Mouse (Mus musculus) embryonic facial prominence, embryonic 13.5 days (tissue): ENCODE data around the gene Klf4. TPM values are rescaled to one million over a fixed set of nuclear protein-coding genes. Genes with fewer than 3 reads are reported as not detected.
A peak's percentile ranks its signal among the peaks of the same experiment; 100 is the strongest.

ENCODE experiments used
- ATAC-seq: fragments of 200-750 bp; cut with Nextera tagmentation; 2 replicates; pipeline ENCODE4 v1.8.0; 2017; ENCODE audit warnings: low read depth; ENCODE audit not compliant: insufficient number of reproducible peaks, insufficient read depth, low FRiP score, low TSS enrichment
- H3K27ac ChIP-seq: fragments of 300-500 bp; sonication (generic); 2 replicates; pipeline ENCODE4 v1.5.1; 2015; ENCODE audit warnings: moderate library complexity, mild to moderate bottlenecking, inconsistent platforms
- H3K27me3 ChIP-seq: fragments of 300-500 bp; sonication (generic); 2 replicates; pipeline ENCODE4 v1.6.1; 2015; ENCODE audit warnings: mild to moderate bottlenecking, inconsistent platforms
- H3K36me3 ChIP-seq: fragments of 300-500 bp; sonication (generic); 2 replicates; pipeline ENCODE4 v1.6.1; 2015; ENCODE audit warnings: mild to moderate bottlenecking, inconsistent platforms
- H3K4me1 ChIP-seq: fragments of 300-500 bp; sonication (generic); 2 replicates; pipeline ENCODE4 v1.6.1; 2015; ENCODE audit warnings: inconsistent platforms
- H3K4me2 ChIP-seq: fragments of 300-500 bp; sonication (generic); 2 replicates; pipeline ENCODE4 v1.6.1; 2015; ENCODE audit warnings: moderate library complexity, mild to moderate bottlenecking, inconsistent platforms
- H3K4me3 ChIP-seq: fragments of 300-500 bp; sonication (generic); 2 replicates; pipeline ENCODE4 v1.5.1; 2015; ENCODE audit warnings: mild to moderate bottlenecking, inconsistent platforms
- H3K9ac ChIP-seq: fragments of 300-500 bp; sonication (generic); 2 replicates; pipeline ENCODE4 v1.6.1; 2015; ENCODE audit warnings: mild to moderate bottlenecking, inconsistent platforms
- H3K9me3 ChIP-seq: fragments of 300-500 bp; sonication (generic); 2 replicates; pipeline ENCODE4 v1.6.1; 2016; ENCODE audit warnings: inconsistent platforms
- WGBS: fragments of 180-500 bp; shearing (Covaris S2); methylation state at CpG from one replicate; pipeline ENCODE4 v1.1.7; 2015; ENCODE audit warnings: mixed read lengths; 5-methylcytosine and 5-hydroxymethylcytosine counted together
- polyA plus RNA-seq: library from polyadenylated mRNA; unstranded; fragments of >200 nt; fragmentation: Nextera tagmentation; extraction: Ambion mirVana; gene quantifications from 2 replicates; pipeline ENCODE4 v1.2.1, GENCODE M21; 2015

Gene Klf4
- polyA plus RNA-seq, 1 experiment from 2014 or later, result 22.6 TPM

GRCm38 (mm10) chr4:55534510-55534909 is 2.2 kb upstream of the Klf4 start:
- Histone ChIP-seq H3K4me1 (peaks cover 19% of the 10 kb centered on the region), H3K9me3 (no peaks in the 10 kb centered on the region), H3K27ac (no peak overlapping the region), H3K4me3 (no peak overlapping the region), H3K9ac (no peak overlapping the region), H3K4me2 (no peak overlapping the region), H3K27me3 (peaks cover 10% of the 10 kb centered on the region; the same call in 1 of the 2 replicates), H3K36me3 (0 out of 2 replicates have a peak, but pooled peaks cover 3% of the 10 kb centered on the region)
- no peak for ATAC-seq
- WGBS, result 51% methylated on average over 4 of the region's 4 CpGs

DNA sequence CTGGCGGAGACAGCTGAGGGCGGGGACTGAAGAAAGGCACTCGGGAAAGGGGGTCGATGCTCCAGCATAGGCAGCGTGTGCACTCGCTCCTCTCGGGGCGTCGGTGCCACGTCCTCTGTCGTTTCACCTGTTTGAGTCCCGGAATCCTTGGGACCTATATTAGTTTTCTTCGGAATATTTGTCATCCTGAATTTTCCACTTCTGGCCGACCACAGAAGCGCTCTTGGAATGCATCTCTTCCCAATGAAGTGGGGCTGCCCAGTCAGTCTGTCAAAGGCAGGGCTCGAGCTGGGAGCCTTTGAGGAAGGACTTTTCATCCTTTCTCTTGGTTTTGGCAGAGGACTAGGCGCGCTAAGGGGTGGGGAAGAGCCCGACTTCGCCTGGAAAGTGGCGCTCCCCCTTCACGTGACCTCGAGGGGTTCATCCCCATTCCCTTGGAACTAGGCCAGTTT is 1.6 kb upstream of the Klf4 start:
- H3K4me3 ChIP-seq, result peak overlapping the region; percentile 74
- H3K9ac ChIP-seq, result peak overlapping the region; percentile 80
- ATAC-seq, result no peak
- H3K4me1 ChIP-seq, result peaks cover 21% of the 10 kb centered on the region
- no peaks in the 10 kb centered on the region for H3K9me3 ChIP-seq
- H3K4me2 ChIP-seq, result peak overlapping the region; percentile 94
- H3K27me3 ChIP-seq, result peaks cover 10% of the 10 kb centered on the region; the same call in 1 of the 2 replicates
- H3K36me3 ChIP-seq, result 0 out of 2 replicates have a peak, but pooled peaks cover 3% of the 10 kb centered on the region
- 2% methylated on average over 23 of the region's 23 CpGs for WGBS
- peak overlapping the region; percentile 96 for H3K27ac ChIP-seq

DNA sequence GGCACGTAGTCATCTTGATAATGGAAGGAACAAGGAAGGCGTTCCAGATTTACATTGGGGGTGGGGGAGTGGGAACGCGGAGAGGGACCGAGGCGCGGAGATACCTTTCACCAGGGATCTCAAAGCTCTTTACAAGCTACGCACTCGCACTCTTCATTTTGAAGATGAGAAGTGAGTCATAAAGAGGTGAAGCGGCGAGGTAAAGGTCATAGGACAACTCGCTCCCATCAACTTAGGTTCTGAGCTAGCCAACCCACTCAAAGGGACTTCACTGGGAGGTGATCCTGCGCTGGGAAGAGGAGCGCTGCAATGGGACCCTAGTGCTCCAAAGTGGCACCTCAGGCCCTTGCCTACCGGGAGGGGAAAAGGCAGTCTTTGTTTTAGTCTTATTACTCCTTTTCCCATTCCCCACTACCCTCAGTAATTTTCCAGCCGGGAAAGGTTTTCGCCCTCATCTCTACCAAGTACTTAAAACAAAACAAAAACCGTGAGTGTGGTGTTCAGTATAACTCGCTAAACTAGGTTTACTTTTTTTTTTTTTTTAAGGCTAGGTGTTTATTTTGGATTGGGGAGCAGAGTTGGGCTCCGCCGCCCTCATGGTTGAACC is 1.0 kb upstream of the Klf4 start:
- Histone ChIP-seq H3K4me3 (peak overlapping the region; percentile 74), H3K4me2 (peak overlapping the region; percentile 94), H3K4me1 (peaks cover 21% of the 10 kb centered on the region), H3K9ac (peak overlapping the region; percentile 80), H3K27ac (peak overlapping the region; percentile 96), H3K27me3 (peaks cover 10% of the 10 kb centered on the region; the same call in 1 of the 2 replicates), H3K36me3 (0 out of 2 replicates have a peak, but pooled peaks cover 3% of the 10 kb centered on the region), H3K9me3 (no peaks in the 10 kb centered on the region)
- ATAC-seq, result no peak
- WGBS, result under 1% methylated on average over 21 of the region's 21 CpGs

DNA sequence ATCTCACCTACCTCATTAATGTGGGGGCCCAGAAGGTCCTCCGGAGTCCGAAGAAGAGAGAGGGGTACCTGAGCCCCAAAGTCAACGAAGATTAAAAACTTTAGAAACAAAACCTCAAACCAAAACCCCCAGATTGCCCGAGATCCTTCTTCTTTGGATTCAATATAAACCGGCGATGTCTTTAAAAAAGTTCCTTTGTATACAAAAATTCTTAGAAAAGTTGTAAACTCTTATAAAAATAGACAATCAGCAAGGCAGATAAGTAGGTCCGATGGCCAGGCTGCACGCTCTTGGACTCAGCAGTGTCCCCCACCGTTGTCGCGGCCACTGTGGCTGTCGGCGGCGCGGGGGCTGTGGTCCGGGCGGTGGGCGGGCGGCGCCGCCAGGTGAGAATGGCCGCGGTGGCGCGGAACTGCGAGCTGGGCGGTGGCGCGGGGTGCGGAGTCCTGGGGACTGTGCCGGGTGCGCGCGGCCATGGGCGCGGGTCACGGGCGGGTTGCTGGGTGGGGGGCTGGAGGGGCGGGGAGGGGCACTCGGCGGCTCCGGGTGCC is 335 bp downstream of the Klf4 start:
- Histone ChIP-seq H3K4me3 (peak overlapping the region; percentile 74), H3K4me2 (peak overlapping the region; percentile 94), H3K36me3 (0 out of 2 replicates have a peak, but pooled peaks cover 3% of the 10 kb centered on the region), H3K4me1 (peaks cover 26% of the 10 kb centered on the region), H3K27me3 (peaks cover 10% of the 10 kb centered on the region; the same call in 1 of the 2 replicates), H3K9ac (peak overlapping the region; percentile 86), H3K27ac (peak overlapping the region; percentile 78), H3K9me3 (no peaks in the 10 kb centered on the region)
- under 1% methylated on average over 29 of the region's 42 CpGs for WGBS
- ATAC-seq, result peak; percentile 54

- H3K9me3 ChIP-seq, result no peaks in the 10 kb centered on the region
- H3K4me2 ChIP-seq, result peak overlapping the region; percentile 94
- H3K9ac ChIP-seq, result peak overlapping the region; percentile 86
- H3K4me1 ChIP-seq, result peaks cover 30% of the 10 kb centered on the region
- H3K27me3 ChIP-seq, result peaks cover 10% of the 10 kb centered on the region; the same call in 1 of the 2 replicates
- peak overlapping the region; percentile 78 for H3K27ac ChIP-seq
- no peak for ATAC-seq
- peak overlapping the region; percentile 74 for H3K4me3 ChIP-seq
- under 1% methylated on average over 56 of the region's 56 CpGs for WGBS
- 0 out of 2 replicates have a peak, but pooled peaks cover 3% of the 10 kb centered on the region for H3K36me3 ChIP-seq
Measured at GRCm38 (mm10) chr4:55531096-55531855, 990 bp downstream of the Klf4 start.

DNA sequence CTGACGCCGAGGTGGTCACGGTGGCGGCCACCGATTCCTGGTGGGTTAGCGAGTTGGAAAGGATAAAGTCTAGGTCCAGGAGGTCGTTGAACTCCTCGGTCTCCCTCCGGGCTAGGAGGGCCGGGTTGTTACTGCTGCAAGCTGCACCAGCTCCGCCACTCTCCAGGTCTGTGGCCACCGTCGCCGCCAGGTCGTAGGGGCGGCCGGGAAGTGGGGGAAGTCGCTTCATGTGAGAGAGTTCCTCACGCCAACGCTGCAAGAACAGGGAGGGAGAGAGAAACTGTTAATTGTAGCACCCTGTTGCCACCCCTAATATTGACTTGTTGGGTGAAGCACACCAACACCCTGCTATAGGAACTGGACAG is 1.6 kb downstream of the Klf4 start:
- H3K36me3 ChIP-seq, result 0 out of 2 replicates have a peak, but pooled peaks cover 3% of the 10 kb centered on the region
- H3K9me3 ChIP-seq, result no peaks in the 10 kb centered on the region
- H3K27ac ChIP-seq, result peak overlapping the region; percentile 78
- H3K9ac ChIP-seq, result peak overlapping the region; percentile 86
- peaks cover 35% of the 10 kb centered on the region for H3K4me1 ChIP-seq
- under 1% methylated on average over 20 of the region's 20 CpGs for WGBS
- peak overlapping the region; percentile 94 for H3K4me2 ChIP-seq
- H3K4me3 ChIP-seq, result peak overlapping the region; percentile 74
- peaks cover 10% of the 10 kb centered on the region; the same call in 1 of the 2 replicates for H3K27me3 ChIP-seq
- no peak for ATAC-seq

DNA sequence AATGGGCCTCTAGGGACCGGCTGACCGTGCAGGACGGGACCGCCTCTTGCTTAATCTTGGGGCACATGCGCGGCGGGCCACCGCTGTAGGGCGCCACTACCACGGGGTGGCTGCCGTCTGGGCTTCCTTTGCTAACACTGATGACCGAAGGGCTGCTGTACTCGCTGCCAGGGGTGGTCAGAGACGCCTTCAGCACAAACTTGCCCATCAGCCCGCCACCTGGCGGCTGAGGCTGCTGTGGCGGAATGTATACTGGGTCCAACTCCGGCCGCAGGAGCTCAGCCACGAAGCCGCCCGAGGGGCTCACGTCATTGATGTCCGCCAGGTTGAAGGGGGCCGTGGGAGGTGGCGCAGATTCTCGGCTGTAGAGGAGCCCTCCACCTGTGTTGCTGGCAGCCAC is 2.0 kb downstream of the Klf4 start:
- Histone ChIP-seq H3K27ac (peak overlapping the region; percentile 48; the same call in 1 of the 2 replicates), H3K4me2 (peak overlapping the region; percentile 94), H3K9me3 (no peaks in the 10 kb centered on the region), H3K27me3 (peaks cover 10% of the 10 kb centered on the region; the same call in 1 of the 2 replicates), H3K36me3 (0 out of 2 replicates have a peak, but pooled peaks cover 3% of the 10 kb centered on the region), H3K9ac (peak overlapping the region; percentile 86), H3K4me3 (peak overlapping the region; percentile 74), H3K4me1 (peaks cover 39% of the 10 kb centered on the region)
- under 1% methylated on average over 27 of the region's 27 CpGs for WGBS
- no peak for ATAC-seq

DNA sequence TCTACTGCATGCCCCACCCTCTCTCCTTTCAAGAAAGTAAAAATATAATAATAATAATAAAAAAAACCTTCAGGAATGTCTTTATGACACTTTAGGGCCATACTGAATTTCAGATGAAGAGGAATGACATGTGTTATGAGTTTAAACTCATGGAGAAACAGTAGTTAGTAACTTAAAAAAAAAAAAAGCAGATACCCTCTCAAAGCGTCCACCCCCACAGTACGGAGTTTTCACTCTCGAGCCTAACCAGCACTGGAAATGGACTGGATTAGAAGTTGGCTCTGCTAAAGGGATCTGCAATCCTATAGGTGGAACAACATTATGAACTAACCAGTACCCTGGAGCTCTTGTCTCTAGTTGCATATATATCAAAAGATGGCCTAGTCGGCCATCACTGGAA is 3.9 kb downstream of the Klf4 start:
- Histone ChIP-seq H3K36me3 (0 out of 2 replicates have a peak, but pooled peaks cover 3% of the 10 kb centered on the region), H3K9ac (no peak overlapping the region), H3K4me1 (peaks cover 33% of the 10 kb centered on the region), H3K9me3 (no peaks in the 10 kb centered on the region), H3K4me3 (peak overlapping the region; percentile 74), H3K4me2 (peak overlapping the region; percentile 94), H3K27ac (no peak overlapping the region), H3K27me3 (peaks cover 10% of the 10 kb centered on the region; the same call in 1 of the 2 replicates)
- 52% methylated on average over 4 of the region's 4 CpGs for WGBS
- ATAC-seq, result no peak

DNA sequence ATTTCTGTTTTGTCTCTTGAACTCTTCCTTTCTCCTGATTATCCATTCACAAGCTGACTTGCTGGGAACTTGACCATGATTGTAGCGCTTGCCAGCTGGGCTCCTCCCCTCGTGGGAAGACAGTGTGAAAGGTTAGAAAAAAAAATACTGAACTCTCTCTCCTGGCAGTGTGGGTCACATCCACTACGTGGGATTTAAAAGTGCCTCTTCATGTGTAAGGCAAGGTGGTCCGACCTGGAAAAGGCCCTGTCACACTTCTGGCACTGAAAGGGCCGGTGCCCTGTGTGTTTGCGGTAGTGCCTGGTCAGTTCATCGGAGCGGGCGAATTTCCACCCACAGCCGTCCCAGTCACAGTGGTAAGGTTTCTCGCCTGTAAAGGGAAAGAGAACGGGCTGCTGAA is 4.3 kb downstream of the Klf4 start:
- 0 out of 2 replicates have a peak, but pooled peaks cover 3% of the 10 kb centered on the region for H3K36me3 ChIP-seq
- H3K27ac ChIP-seq, result no peak overlapping the region
- H3K4me2 ChIP-seq, result peak overlapping the region; percentile 94
- peak overlapping the region; percentile 74 for H3K4me3 ChIP-seq
- H3K4me1 ChIP-seq, result peaks cover 33% of the 10 kb centered on the region
- 75% methylated on average over 12 of the region's 12 CpGs for WGBS
- no peaks in the 10 kb centered on the region for H3K9me3 ChIP-seq
- ATAC-seq, result no peak
- peaks cover 10% of the 10 kb centered on the region; the same call in 1 of the 2 replicates for H3K27me3 ChIP-seq
- H3K9ac ChIP-seq, result 0 out of 2 replicates have a peak overlapping the region, but pooled peaks have one; percentile 21

- Histone ChIP-seq H3K4me2 (peak overlapping the region; percentile 38), H3K36me3 (0 out of 2 replicates have a peak, but pooled peaks cover 3% of the 10 kb centered on the region), H3K27me3 (peaks cover 10% of the 10 kb centered on the region; the same call in 1 of the 2 replicates), H3K9me3 (no peaks in the 10 kb centered on the region), H3K4me1 (peaks cover 33% of the 10 kb centered on the region), H3K4me3 (peak overlapping the region; percentile 10; the same call in 1 of the 2 replicates), H3K9ac (no peak overlapping the region), H3K27ac (no peak overlapping the region)
- WGBS, result 39% methylated on average over 5 of the region's 5 CpGs
- ATAC-seq, result no peak
Measured at GRCm38 (mm10) chr4:55526247-55527115, 5.8 kb downstream of the Klf4 start.
